Mouse (Mus musculus): ENCODE measurements around the gene Acy3. TPM values are rescaled to one million over a fixed set of nuclear protein-coding genes. Genes with fewer than 3 reads are reported as not detected.

The Acy3 gene
- total and polyA plus RNA-seq, 3 experiments, result 0.25 to 0.83 TPM; not detected in 1

- H3K4me2 ChIP-seq (ENCODE audit: insufficient read depth, low read depth, poor library complexity, severe bottlenecking), result no peak overlapping the region
- in situ Hi-C loops (cut with MboI; ENCODE audit: low pct_ligation_motif_present, low pct_unique_long_range_greater_than_20kb, low sequenced_read_pairs) (no loop called here), dilution Hi-C loops (cut with MboI; ENCODE audit: extremely low pct_ligation_motif_present, extremely low pct_unique_long_range_greater_than_20kb, low sequenced_read_pairs) (no loop called here)
- H3K9me3 ChIP-seq (replicated peaks; ENCODE audit: low read length), result no peaks in the 10 kb centered on the region
- H3K27ac ChIP-seq (ENCODE audit: insufficient read depth, low read depth), result no peak overlapping the region
- H3K36me3 ChIP-seq (replicated peaks in 1 of 2; ENCODE audit: control insufficient read depth in 1 of 2, insufficient read depth in 1 of 2, low read length in 1 of 2), result no peaks in the 10 kb centered on the region
- peaks cover 8 to 14% of the 10 kb centered on the region in 2 experiments for H3K4me1 ChIP-seq (ENCODE audit: control insufficient read depth in 1 of 2, insufficient read depth in 2 of 2)
- DNase-seq (ENCODE audit: extremely low read depth), result no peak
- H3K27me3 ChIP-seq (replicated peaks), result peaks cover 52% of the 10 kb centered on the region
- no peak overlapping the region for H3K9ac ChIP-seq (ENCODE audit: insufficient read depth, low read depth)
- no peak for TF ChIP-seq CHD2 (IDR thresholded peaks at IDR 0.05; ENCODE audit: low read length)
- TF ChIP-seq TCF12 (IDR thresholded peaks at IDR 0.05; ENCODE audit: low read depth, low read length), result no peak
- TF ChIP-seq JUND (conservative IDR thresholded peaks at IDR 0.05; ENCODE audit: low read depth, low read length), result no peak
- no peak for TF ChIP-seq RAD21 (IDR thresholded peaks at IDR 0.05; ENCODE audit: low read depth, low read length)
- TF ChIP-seq JUN (IDR thresholded peaks at IDR 0.05; ENCODE audit: insufficient read depth, low read depth, low read length), result no peak
- TF ChIP-seq MAFK (IDR thresholded peaks at IDR 0.05; ENCODE audit: insufficient replicate concordance, low read length), result no peak
- no peak for TF ChIP-seq POLR2AphosphoS2 (IDR thresholded peaks at IDR 0.05; ENCODE audit: low read depth, low read length)
- no peak for TF ChIP-seq ZKSCAN1 (IDR thresholded peaks at IDR 0.05; ENCODE audit: borderline replicate concordance, low read depth, low read length)
- no peak for TF ChIP-seq SIN3A (IDR thresholded peaks at IDR 0.05; ENCODE audit: low read length)
- no peak for TF ChIP-seq MXI1 (IDR thresholded peaks at IDR 0.05; ENCODE audit: low read depth, low read length)
- TF ChIP-seq SMC3 (IDR thresholded peaks at IDR 0.05; ENCODE audit: low read depth, low read length), result no peak
- no peak for TF ChIP-seq E2F4 (IDR thresholded peaks at IDR 0.05; ENCODE audit: insufficient replicate concordance, low read depth, low read length)
- TF ChIP-seq GABPA (IDR thresholded peaks at IDR 0.05; ENCODE audit: insufficient replicate concordance, low read depth, low read length), result no peak
- no peak for TF ChIP-seq TBP (conservative IDR thresholded peaks at IDR 0.05; ENCODE audit: low read depth, low read length)
- no peaks in the 10 kb centered on the region for H3K79me2 ChIP-seq (replicated peaks; ENCODE audit: control insufficient read depth, extremely low read depth, insufficient read depth, poor library complexity, severe bottlenecking)
- H3K4me3 ChIP-seq (replicated peaks in 1 of 3; ENCODE audit: low read depth in 2 of 3, low read length in 2 of 3, poor library complexity in 1 of 3), result no peak overlapping the region
Observed at GRCm38 (mm10) chr19:3996106-3996505, 9.7 kb downstream of the Acy3 start.

- in situ Hi-C loops (cut with MboI; ENCODE audit: low pct_ligation_motif_present, low pct_unique_long_range_greater_than_20kb, low sequenced_read_pairs) (no loop called here), dilution Hi-C loops (cut with MboI; ENCODE audit: extremely low pct_ligation_motif_present, extremely low pct_unique_long_range_greater_than_20kb, low sequenced_read_pairs) (no loop called here)
- Histone ChIP-seq H3K27me3 (replicated peaks) (peaks cover 49% of the 10 kb centered on the region), H3K27ac (ENCODE audit: insufficient read depth, low read depth) (no peak overlapping the region), H3K9me3 (replicated peaks; ENCODE audit: low read length) (no peaks in the 10 kb centered on the region), H3K4me3 (replicated peaks in 1 of 3; ENCODE audit: low read depth in 2 of 3, low read length in 2 of 3, poor library complexity in 1 of 3) (no peak overlapping the region), H3K4me1 (ENCODE audit: control insufficient read depth in 1 of 2, insufficient read depth in 2 of 2) (peaks cover 11 to 20% of the 10 kb centered on the region in 2 experiments), H3K4me2 (ENCODE audit: insufficient read depth, low read depth, poor library complexity, severe bottlenecking) (no peak overlapping the region), H3K36me3 (replicated peaks in 1 of 2; ENCODE audit: control insufficient read depth in 1 of 2, insufficient read depth in 1 of 2, low read length in 1 of 2) (peaks cover 0 to 1% of the 10 kb centered on the region in 2 experiments), H3K79me2 (replicated peaks; ENCODE audit: control insufficient read depth, extremely low read depth, insufficient read depth, poor library complexity, severe bottlenecking) (no peaks in the 10 kb centered on the region), H3K9ac (ENCODE audit: insufficient read depth, low read depth) (no peak overlapping the region)
- no peak for TF ChIP-seq NELFE (IDR thresholded peaks at IDR 0.05; ENCODE audit: low read depth, low read length)
- TF ChIP-seq GABPA (IDR thresholded peaks at IDR 0.05; ENCODE audit: insufficient replicate concordance, low read depth, low read length), result no peak
- TF ChIP-seq CHD1 (IDR thresholded peaks at IDR 0.05; ENCODE audit: low read depth, low read length), result no peak
- no peak for TF ChIP-seq USF2 (conservative IDR thresholded peaks at IDR 0.05; ENCODE audit: low read depth, low read length)
- no peak for TF ChIP-seq HCFC1 (IDR thresholded peaks at IDR 0.05; ENCODE audit: low read depth, low read length)
- no peak for TF ChIP-seq JUN (IDR thresholded peaks at IDR 0.05; ENCODE audit: insufficient read depth, low read depth, low read length)
- no peak for TF ChIP-seq TBP (conservative IDR thresholded peaks at IDR 0.05; ENCODE audit: low read depth, low read length)
- no peak for DNase-seq (ENCODE audit: extremely low read depth)
Observed at GRCm38 (mm10) chr19:3996747-3997146, 10.4 kb downstream of the Acy3 start.

Measured in CH12.LX (cell line).